Mouse (Mus musculus) testis, adult 2 months (tissue): Measurements from ENCODE around the gene Olfr275.

Experiments used
- CTCF ChIP-seq: fragments of 200-500 bp; IDR thresholded peaks from 2 replicates; pipeline ENCODE4 v1.5.1; 2012; ENCODE audit warnings: low read depth, mild to moderate bottlenecking, inconsistent platforms, low read length, moderate library complexity; ENCODE audit not compliant: control insufficient read depth, insufficient read depth, insufficient replicate concordance
- POLR2A ChIP-seq: fragments of 200-500 bp; IDR thresholded peaks from 2 replicates; pipeline ENCODE4 v1.6.1; 2012; ENCODE audit warnings: low read depth, mild to moderate bottlenecking, inconsistent platforms, low read length, moderate library complexity; ENCODE audit not compliant: control insufficient read depth

DNA sequence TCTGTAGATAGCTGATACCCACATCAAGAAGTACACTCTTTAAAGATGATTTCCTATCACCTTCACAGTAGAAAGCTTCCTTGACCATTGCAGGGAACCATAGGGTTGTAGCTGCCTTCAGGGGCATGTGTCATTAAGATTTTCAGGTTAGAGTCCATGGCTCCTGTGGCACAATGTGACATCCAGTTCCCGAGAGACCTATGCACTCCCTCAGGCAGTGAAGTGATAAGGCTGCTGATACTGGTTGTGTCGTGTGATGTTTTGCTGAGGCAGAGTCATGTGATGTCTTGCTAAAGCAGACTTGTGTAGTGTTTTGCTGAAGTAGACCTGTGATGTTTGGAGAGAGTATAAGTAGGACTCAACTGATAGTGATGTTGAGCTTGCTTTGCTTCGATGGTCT, 14.4 kb upstream of the Olfr275 start:
- no peak for TF ChIP-seq CTCF
- no peak for TF ChIP-seq POLR2A
